Mouse (Mus musculus) granulocyte monocyte progenitor cell, adult 5-6 weeks (primary cell): ENCODE data around the gene Slc19a1. TPM values are rescaled to one million over a fixed set of nuclear protein-coding genes. Genes with fewer than 3 reads are reported as not detected.
A peak's percentile ranks its signal among the peaks of the same experiment; 100 is the strongest.

ENCODE experiments used
- ATAC-seq: replicated peaks from 2 replicates; pipeline ENCODE4 v1.8.0; 2016; ENCODE audit warnings: mild to moderate bottlenecking, moderate TSS enrichment, inconsistent platforms; ENCODE audit not compliant: poor library complexity, severe bottlenecking
- total RNA-seq, 2 experiments: library from RNA; stranded (forward) in 1 of 2; stranded (reverse) in 1 of 2; fragments of 200-712, 200-1000 nt in 1 of 2; fragments of >200 nt in 1 of 2; fragmentation: Nextera tagmentation in 1 of 2; gene quantifications; 2 replicates each; pipeline ENCODE4 v1.2.3; 2014 to 2017

The Slc19a1 gene
- total RNA-seq, 2 experiments from 2014 or later = 26.0 to 43.5 TPM

DNA sequence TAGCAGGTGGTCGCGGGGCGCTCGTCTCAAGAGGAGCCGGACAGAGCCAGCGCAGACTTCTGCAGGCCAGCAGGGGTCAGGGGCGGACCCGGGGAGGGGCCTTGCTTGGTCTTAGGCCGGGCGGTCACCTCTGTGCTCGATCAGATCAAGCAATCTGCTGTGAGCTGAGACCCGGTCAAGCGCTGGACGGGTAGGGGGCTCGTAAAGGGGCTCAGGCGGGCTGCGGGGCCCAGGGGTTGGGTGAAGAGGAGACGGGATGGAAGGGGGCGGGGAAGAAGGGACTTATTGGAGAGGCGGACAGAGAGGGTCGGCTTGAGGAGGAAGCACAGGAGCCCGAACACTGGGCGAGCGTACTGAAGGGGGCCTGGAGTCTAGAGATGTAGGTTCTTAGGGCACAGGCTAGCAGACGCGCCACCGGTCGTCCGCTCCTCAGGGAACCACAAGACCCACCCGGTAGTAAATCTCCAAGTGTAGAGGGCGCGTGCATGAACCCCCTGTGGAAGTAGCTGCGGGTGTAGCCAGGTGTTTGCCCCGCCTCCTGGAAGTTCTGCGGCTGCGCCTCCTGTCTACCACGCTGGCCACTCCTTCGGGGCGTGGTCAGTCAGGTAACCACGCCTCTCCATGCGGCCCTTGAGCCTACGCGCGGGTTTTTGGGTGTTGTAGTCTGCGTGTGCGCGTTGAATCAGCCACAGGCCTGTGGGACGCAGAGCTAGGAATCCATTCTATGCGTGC lies 716 bp downstream of the Slc19a1 start:
- ATAC-seq = peak; percentile 87

DNA sequence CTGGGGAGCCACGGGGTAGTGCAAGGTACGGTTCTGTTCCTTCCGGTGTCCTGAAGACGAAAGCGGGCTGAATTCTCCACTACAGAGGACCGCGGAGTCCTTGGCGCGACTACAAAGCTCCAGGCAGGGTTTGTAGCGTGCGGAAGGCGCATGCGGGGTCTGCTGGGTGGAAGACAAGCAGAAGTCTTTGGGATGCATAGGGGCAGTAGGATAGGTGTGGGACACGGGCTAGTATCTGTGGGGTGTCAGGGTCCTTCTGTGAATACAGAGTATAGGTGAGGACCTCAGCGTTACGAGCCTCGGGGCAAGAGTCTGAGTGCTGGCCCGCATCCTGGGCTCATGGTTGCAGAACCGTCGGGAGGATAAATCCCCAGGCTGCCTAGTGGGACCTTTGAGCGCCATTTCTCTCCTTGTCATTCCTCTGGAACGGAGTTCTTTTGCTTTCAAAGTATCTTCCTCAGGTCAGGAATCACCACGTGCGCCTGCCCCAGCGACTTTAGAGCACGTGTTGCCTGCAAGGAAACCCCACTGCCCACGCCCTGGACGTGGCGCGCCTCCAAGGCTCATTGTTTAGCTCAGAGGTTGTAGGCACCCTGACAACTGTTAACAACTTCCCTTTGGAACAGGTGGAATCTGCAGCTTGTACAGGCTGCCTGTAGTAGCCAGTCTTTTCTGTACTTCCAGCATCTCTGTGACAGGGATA lies 1.4 kb downstream of the Slc19a1 start:
- ATAC-seq = peak; percentile 31; the same call in 1 of the 2 replicates

GRCm38 (mm10) chr10:77035487-77035886 lies 3.4 kb downstream of the Slc19a1 start:
- ATAC-seq = no peak

GRCm38 (mm10) chr10:77038579-77039174 lies 6.6 kb downstream of the Slc19a1 start:
- ATAC-seq = no peak

DNA sequence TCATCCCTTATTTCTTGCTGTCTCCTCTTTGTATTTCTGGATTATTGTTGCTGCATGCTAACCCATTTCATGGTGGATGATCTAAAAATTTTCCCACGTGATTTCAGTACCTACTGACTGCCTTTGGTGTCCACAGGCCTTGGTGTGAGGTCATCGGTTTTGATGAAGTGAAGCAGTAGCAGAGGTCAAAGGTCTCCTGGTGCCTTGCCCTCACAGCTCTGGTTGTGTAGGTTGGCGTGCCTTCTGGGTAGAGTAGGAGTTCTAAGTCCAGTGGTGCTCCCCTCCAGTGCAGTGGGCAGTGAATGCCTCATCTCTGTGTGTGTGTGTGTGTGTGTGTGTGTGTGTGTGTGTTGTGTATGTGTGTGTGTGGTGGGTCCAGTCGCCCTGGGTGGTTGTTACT lies 16.2 kb downstream of the Slc19a1 start:
- no peak for ATAC-seq

- ATAC-seq = no peak
These were observed 16.6 kb downstream of the Slc19a1 start for GRCm38 (mm10) chr10:77048606-77049005.

- ATAC-seq = no peak
These were observed 24.7 kb downstream of the Slc19a1 start for GRCm38 (mm10) chr10:77056768-77057167.

DNA sequence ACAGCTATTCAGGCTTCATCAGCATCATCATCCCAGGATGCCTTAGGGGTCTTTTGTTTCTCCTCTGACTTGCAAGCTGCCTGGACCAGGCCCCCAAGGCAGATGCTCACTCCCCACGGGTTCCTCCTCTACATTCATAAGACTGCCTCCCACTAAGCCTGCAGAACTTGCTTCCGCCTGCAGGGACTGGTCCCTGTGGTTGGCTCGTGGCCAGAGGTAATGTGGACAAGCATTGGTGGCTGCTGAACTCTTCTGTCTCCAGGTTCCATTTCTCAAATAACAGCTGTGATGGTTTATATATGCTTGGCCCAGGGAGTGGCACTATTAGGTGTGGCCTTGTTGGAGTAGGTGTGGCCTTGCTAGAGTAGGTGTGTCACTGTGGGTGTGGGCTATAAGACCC lies 29.4 kb downstream of the Slc19a1 start:
- ATAC-seq = no peak

DNA sequence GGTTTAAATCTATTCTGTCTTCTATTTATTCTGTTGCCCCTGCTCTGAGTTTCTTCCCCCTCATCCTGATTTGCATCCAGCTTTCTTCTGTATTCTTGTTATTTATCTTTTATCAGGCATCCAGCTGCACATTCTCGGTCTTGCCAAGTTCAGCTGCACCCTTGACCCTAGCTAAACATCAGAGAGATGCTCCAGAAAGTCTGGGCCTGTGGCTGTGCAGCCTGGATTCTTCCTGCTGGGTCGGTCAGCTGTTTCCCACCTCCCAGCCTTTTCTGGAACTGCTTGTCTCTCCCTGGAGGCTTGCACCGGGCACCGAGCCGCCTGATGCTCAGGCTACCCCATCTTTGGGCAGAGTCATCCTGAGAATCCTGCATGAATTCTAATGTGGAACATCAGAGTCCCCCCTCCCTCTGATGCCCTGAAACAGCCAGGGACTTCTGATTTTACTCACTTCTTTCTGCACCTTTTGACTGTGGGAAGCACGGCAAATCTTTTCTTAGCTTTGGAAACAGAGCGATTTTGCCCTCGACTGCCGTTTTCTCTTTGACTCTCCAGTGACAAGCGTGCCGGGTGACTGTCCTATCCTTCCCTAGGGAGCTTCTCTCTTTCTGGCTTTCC lies 30.5 kb downstream of the Slc19a1 start:
- ATAC-seq = no peak

DNA sequence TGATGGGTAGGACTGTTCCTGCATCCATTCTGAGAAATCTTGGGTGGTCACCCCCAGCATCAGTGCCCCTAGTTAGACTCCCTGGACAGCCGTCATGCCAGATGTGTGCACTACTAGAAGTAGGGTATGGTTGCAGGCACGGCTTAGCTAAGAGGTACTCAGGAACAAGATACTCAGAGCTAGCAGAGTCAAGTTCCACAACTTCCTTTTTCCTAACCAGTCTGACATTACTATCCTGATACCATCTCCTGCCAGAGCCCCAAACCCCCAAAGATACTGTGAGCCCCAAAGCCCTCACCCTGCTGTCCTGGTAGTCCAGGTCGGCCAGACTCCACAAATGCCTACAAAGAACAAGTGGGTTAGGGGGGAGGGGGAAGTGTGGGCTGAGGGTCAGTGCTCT lies 32.2 kb downstream of the Slc19a1 start:
- ATAC-seq = 0 out of 2 replicates have a peak, but pooled peaks have one; percentile 42

GRCm38 (mm10) chr10:77064659-77065058 lies 32.6 kb downstream of the Slc19a1 start:
- no peak for ATAC-seq

DNA sequence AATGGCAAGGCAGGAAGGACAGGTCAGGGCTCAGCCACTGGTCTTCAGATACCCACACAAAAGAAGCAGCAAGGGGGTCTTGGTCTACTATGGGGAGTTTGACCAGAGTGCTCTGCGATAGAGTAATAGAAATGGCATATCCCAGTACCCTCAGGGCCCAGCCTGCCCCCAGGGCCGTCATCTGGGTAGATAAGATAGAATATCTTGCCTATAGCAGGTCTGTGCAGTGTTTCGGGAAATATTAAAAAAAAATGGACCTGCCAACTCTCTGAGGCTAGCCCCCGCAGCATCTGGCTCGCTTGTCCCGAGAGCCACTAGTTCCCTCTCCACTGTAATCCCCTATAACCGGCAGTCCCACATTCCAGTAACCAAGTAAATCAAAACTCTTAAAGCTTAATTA lies 36.4 kb downstream of the Slc19a1 start:
- ATAC-seq = no peak

- peak; percentile 92 for ATAC-seq
These were observed 38.0 kb downstream of the Slc19a1 start for GRCm38 (mm10) chr10:77070072-77070471.

DNA sequence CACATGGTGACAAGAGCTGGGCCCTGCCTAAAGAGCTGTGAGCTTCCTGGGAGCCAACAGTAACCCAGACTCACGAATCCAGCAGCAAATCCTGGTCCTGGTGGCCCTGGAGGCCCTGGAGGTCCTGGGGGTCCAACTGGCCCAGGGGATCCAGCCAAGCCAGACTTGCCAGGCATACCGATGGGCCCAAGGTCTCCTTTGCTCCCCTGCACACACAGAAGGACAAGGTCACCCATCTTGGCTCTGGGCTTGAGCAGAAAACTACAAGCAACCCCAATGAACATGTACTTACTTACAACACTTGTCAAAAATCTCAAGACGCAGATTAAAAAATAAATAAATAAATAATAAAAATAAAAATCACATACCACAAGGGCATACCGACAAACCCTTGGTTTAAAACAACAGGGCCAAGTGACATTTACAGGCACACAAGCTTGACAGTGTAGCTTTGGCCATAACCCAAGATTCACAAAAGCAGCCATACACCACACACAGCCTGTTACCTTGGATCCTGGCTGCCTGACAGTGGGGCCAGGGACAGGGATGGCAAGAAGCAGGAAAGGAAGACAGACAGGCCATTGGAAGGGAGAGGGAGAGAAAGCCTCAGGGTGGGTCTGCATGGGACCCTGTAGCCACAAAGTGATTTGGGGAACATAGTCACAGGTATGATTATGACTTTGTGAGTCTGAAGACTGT lies 42.4 kb downstream of the Slc19a1 start:
- no peak for ATAC-seq

DNA sequence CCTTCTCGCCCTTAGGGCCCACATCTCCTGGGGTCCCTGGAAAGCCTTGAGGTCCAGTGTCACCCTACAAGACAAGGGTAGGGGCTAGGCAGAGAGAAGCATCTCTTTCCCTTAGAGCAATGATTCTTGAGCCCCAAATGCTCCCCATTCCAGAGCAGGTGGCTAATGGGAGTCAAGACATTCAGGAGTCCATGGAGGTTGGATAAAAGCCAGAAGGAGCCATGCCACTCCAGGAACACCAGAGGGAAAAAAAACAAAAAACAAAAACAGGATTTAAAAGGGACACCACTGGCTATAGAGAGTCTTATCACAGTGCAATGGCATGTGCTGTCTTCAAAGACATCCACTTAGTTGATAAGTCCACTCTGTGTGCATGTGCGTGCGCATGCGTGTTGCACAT lies 46.4 kb downstream of the Slc19a1 start:
- ATAC-seq = no peak

GRCm38 (mm10) chr10:77078961-77079360 lies 46.9 kb downstream of the Slc19a1 start:
- no peak for ATAC-seq

GRCm38 (mm10) chr10:77082453-77082852 lies 50.4 kb downstream of the Slc19a1 start:
- ATAC-seq = peak; percentile 86

DNA sequence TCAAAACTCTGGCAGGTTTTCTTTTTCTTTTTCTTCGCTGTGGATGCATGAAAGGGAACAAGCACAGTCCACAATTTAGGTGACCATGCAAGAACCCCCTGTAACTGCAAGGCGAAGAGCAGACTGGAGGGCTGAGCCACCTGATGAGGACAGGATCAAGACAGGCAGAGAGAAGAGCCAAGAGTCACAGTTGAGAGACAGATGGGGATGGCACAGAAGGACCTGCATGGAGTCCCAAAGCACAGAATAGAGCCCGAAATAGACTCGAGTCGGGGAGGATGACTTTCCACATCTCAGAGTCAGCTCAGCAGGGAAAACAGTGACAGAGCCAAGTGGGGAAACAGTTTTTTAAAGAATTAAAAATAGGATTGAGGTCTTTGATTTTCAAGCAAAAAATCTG lies 50.9 kb downstream of the Slc19a1 start:
- ATAC-seq = no peak

GRCm38 (mm10) chr10:77084568-77084967 lies 52.5 kb downstream of the Slc19a1 start:
- ATAC-seq = no peak

DNA sequence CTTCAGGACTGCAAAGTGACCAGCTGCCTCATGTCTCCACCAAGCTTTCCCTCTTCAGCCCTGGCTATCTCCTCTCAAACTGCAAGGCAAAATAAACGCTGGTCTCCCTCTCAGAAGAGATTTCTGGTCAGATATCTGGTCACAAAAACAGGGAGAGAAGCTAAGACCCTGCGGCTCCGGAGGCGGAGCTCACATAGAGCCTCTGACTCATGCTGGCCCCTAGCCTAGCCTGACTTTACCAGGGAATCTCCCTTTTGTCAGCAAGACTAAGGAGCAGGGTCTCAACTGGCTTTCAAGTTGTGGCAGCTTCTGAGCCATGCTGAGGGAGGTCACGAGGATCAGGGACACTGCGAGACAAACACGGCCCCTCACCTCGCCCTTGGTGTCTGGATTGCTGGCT lies 57.3 kb downstream of the Slc19a1 start:
- no peak for ATAC-seq
